Mouse (Mus musculus): ENCODE measurements around the gene Mei1. TPM values are rescaled to one million over a fixed set of nuclear protein-coding genes. Genes with fewer than 3 reads are reported as not detected.
A peak's percentile ranks its signal among the peaks of the same experiment; 100 is the strongest.

Mei1 gene
- polyA plus RNA-seq, 1 experiment = 0.01 TPM

DNA sequence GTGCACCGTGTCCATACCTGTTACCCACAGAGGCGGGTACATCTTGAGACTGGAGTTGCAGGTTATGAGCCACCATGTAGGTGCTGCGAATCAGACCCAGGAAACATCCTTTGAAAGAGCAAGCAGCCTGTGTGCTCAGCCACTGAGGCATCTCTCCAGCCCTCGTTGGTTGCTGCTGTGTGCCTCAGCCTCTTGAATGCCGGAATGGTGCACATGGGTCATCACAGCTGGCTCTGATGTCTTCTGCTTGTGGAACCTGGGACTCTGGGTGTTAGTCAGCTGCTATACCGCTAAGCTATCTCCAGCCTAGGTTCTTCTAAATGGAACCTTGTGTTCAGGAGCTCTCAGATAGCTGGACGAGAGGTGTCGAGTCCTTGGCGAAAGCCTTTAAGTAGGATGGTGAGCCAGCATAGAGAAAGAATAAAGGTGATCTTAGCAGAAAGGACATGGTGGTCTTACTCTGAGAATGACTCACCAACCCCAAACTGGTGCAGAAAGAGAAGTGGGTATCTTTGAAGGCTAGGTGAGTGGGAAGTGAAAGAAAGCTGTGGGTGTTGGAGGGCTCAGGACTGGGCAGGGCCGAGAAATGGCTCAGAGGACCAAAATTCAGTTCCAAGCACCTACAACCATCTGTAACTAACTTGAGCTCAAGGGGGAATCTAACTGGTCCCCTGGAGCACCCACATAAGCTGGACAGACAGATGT is 93.7 kb downstream of the Mei1 start:
- Histone ChIP-seq H3K79me2 (ENCODE audit: control insufficient read depth, insufficient read depth) (peaks cover 100% of the 10 kb centered on the region), H3K4me3 (no peak overlapping the region), H3K4me2 (ENCODE audit: low read depth) (peak overlapping the region; percentile 24), H3K36me3 (ENCODE audit: control insufficient read depth, insufficient read depth) (no peaks in the 10 kb centered on the region), H3K27me3 (ENCODE audit: control insufficient read depth, insufficient read depth, insufficient read length) (no peaks in the 10 kb centered on the region), H3ac (ENCODE audit: control insufficient read depth, insufficient read length) (no peak overlapping the region)
- TF ChIP-seq MYOG (IDR thresholded peaks at IDR 0.05; ENCODE audit: control insufficient read depth in 1 of 3, insufficient read depth in 1 of 3, insufficient read length in 2 of 3, low read depth in 2 of 3) (peak in 1 of 3 experiments; percentile 39), USF1 (IDR thresholded peaks at IDR 0.05; ENCODE audit: low read depth) (no peak), TCF12 (IDR thresholded peaks at IDR 0.05; ENCODE audit: insufficient read depth, poor library complexity, severe bottlenecking) (no peak), E2F4 (IDR thresholded peaks at IDR 0.05; ENCODE audit: insufficient read depth) (no peak), TCF3 (IDR thresholded peaks at IDR 0.05; ENCODE audit: insufficient read length, low read depth) (no peak), POLR2AphosphoS2 (IDR thresholded peaks at IDR 0.05; ENCODE audit: insufficient read length, low read depth) (peak; percentile 44), MYOD1 (IDR thresholded peaks at IDR 0.05; ENCODE audit: control insufficient read depth in 1 of 3, insufficient read length in 2 of 3, low read depth in 2 of 3) (no peak)

DNA sequence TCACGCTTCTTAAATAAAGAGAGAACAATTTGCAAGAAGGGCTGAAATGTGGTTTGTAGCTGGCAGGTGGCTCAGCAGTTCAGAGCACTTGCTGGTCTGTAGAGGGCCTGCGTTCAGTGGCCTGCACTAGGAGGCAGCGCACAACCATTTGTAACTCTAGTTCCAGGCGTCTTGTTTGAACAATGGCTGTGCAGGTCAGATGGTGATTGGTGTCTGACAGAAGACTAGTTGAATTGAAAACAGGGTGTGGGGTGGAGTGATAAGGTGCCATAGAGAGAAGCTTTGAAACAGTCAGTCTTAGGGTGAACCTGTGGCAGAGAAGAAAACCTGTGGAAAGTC is 94.2 kb downstream of the Mei1 start:
- peaks cover 100% of the 10 kb centered on the region for H3K79me2 ChIP-seq (ENCODE audit: control insufficient read depth, insufficient read depth)
- no peak for TF ChIP-seq SRF (IDR thresholded peaks at IDR 0.05; ENCODE audit: control insufficient read depth, insufficient read length, low read depth)
- peak in 2 of 3 experiments; percentile 52 for TF ChIP-seq MYOD1 (IDR thresholded peaks at IDR 0.05; ENCODE audit: control insufficient read depth in 1 of 3, insufficient read length in 2 of 3, low read depth in 2 of 3)
- peak in 1 of 3 experiments; percentile 63 for TF ChIP-seq MYOG (IDR thresholded peaks at IDR 0.05; ENCODE audit: control insufficient read depth in 1 of 3, insufficient read depth in 1 of 3, insufficient read length in 2 of 3, low read depth in 2 of 3)
- H3K4me3 ChIP-seq = no peak overlapping the region
- H3K36me3 ChIP-seq (ENCODE audit: control insufficient read depth, insufficient read depth) = no peaks in the 10 kb centered on the region
- H3K27me3 ChIP-seq (ENCODE audit: control insufficient read depth, insufficient read depth, insufficient read length) = no peaks in the 10 kb centered on the region
- no peak overlapping the region for H3ac ChIP-seq (ENCODE audit: control insufficient read depth, insufficient read length)
- peak overlapping the region; percentile 24 for H3K4me2 ChIP-seq (ENCODE audit: low read depth)

DNA sequence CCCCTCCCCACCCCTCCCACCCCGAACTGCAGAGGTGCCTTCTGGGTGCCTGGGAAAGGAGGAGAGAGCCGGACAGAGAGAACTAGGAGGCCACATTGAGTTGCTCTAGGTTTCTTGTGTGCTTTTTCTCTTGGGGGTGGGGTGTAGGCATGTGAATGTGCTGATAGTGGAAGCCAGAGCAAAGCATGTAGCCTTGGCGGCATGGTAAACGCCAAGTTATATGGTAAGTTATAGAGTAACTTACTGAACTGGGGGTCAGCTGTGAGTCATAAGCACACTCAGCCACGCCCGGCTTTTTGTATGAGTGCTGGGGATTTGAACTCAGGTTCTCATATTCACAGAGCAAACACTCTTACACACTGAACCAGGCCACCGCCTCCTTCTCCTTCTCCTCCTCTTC is 94.7 kb downstream of the Mei1 start:
- no peak overlapping the region for H3K4me2 ChIP-seq (ENCODE audit: low read depth)
- H3ac ChIP-seq (ENCODE audit: control insufficient read depth, insufficient read length) = no peak overlapping the region
- no peaks in the 10 kb centered on the region for H3K27me3 ChIP-seq (ENCODE audit: control insufficient read depth, insufficient read depth, insufficient read length)
- peaks cover 100% of the 10 kb centered on the region for H3K79me2 ChIP-seq (ENCODE audit: control insufficient read depth, insufficient read depth)
- no peaks in the 10 kb centered on the region for H3K36me3 ChIP-seq (ENCODE audit: control insufficient read depth, insufficient read depth)
- no peak overlapping the region for H3K4me3 ChIP-seq
- TF ChIP-seq TCF3 (IDR thresholded peaks at IDR 0.05; ENCODE audit: insufficient read length, low read depth) (no peak), SRF (IDR thresholded peaks at IDR 0.05; ENCODE audit: control insufficient read depth, insufficient read length, low read depth) (no peak), POLR2AphosphoS2 (IDR thresholded peaks at IDR 0.05; ENCODE audit: insufficient read length, low read depth) (peak; percentile 19), MAX (IDR thresholded peaks at IDR 0.05; ENCODE audit: low read depth) (no peak), TCF12 (IDR thresholded peaks at IDR 0.05; ENCODE audit: insufficient read depth, poor library complexity, severe bottlenecking) (no peak), USF1 (IDR thresholded peaks at IDR 0.05; ENCODE audit: low read depth) (no peak)

DNA sequence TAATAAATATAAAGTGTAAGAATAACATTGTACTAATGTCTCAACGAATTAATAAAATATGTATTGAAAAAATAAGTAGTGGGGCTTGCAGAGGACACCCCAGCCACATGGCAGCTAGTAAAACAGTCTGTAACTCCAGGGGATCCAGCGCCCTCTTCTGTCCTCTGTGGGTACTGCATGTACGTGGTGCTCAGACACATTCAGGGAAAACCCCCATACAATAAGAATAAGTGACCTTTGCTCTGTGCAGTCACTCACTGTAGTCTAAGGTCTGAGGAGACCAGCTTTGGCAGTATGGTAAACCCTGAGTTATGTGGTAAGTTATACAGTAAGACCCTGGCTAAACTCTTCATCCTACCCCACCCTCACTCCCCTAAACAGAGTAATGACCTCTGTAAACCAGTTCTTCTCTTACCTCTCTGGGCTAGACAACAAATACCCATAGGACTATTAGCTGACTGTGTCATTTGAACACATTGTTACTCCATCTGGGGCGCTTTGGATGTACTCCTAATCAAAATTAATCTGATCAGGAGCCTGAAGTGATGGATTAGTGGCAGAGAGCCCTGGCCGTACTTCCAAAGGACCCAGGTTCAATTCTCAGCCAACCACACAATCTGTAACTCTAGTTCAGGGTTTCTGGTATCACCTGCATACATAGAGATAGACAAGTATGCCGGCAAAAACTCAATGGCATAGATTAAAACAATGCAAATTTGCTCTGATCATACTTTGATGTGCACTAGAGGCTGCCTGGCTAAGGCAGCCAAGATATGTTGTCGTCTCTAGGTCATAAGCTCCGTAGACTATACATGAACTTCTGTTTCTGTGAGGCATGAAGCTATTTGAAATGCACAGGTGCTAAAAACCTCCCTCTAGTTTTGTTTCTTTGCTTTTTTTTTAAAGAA is 95.8 kb downstream of the Mei1 start:
- Histone ChIP-seq H3K36me3 (ENCODE audit: control insufficient read depth, insufficient read depth) (peaks cover 8% of the 10 kb centered on the region), H3K79me2 (ENCODE audit: control insufficient read depth, insufficient read depth) (peaks cover 100% of the 10 kb centered on the region), H3K4me3 (no peak overlapping the region), H3K4me2 (ENCODE audit: low read depth) (no peak overlapping the region), H3ac (ENCODE audit: control insufficient read depth, insufficient read length) (no peak overlapping the region), H3K27me3 (ENCODE audit: control insufficient read depth, insufficient read depth, insufficient read length) (no peaks in the 10 kb centered on the region)
- no peak for TF ChIP-seq E2F4 (IDR thresholded peaks at IDR 0.05; ENCODE audit: insufficient read depth)
- TF ChIP-seq TCF12 (IDR thresholded peaks at IDR 0.05; ENCODE audit: insufficient read depth, poor library complexity, severe bottlenecking) = no peak
- no peak for TF ChIP-seq MAX (IDR thresholded peaks at IDR 0.05; ENCODE audit: low read depth)
- no peak for TF ChIP-seq POLR2AphosphoS2 (IDR thresholded peaks at IDR 0.05; ENCODE audit: insufficient read length, low read depth)
- no peak for TF ChIP-seq SRF (IDR thresholded peaks at IDR 0.05; ENCODE audit: control insufficient read depth, insufficient read length, low read depth)
- no peak for TF ChIP-seq CEBPB (IDR thresholded peaks at IDR 0.05; ENCODE audit: insufficient read depth, poor library complexity, severe bottlenecking)
- no peak for TF ChIP-seq REST (IDR thresholded peaks at IDR 0.05; ENCODE audit: insufficient read depth, insufficient read length)
- no peak for TF ChIP-seq TCF3 (IDR thresholded peaks at IDR 0.05; ENCODE audit: insufficient read length, low read depth)
- no peak for TF ChIP-seq POLR2A (IDR thresholded peaks at IDR 0.05; ENCODE audit: insufficient read length, low read depth)
- TF ChIP-seq MYOD1 (IDR thresholded peaks at IDR 0.05; ENCODE audit: control insufficient read depth in 1 of 3, insufficient read length in 2 of 3, low read depth in 2 of 3) = no peak
- TF ChIP-seq MYOG (IDR thresholded peaks at IDR 0.05; ENCODE audit: control insufficient read depth in 1 of 3, insufficient read depth in 1 of 3, insufficient read length in 2 of 3, low read depth in 2 of 3) = no peak
- TF ChIP-seq USF1 (IDR thresholded peaks at IDR 0.05; ENCODE audit: low read depth) = no peak

Measured in myocyte (in vitro differentiated cells).